Mouse (Mus musculus): ENCODE results near the gene Ptpn11.
A peak's percentile ranks its signal among the peaks of the same experiment; 100 is the strongest.

Gene Ptpn11

DNA sequence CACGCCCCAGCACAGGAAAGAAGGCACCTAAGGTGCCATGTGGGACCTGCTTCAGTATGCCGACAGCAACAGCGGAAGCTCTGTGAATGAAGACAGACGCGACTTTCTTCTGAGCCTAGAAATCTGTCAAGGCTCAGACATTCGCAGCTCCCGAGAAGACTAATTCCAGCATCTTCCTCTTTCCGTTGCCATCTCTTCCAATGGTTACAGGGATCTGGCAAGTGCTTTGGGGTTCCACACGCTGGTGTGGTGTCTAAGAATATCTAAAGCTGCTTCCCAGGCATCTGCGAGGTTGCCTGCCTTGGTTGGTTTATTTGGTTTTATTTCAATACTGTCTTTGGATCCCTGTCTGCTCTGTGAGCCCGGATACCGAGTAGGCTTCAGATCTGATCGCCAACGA lies 65.6 kb downstream of the Ptpn11 start:
- DNase-seq (ENCODE audit: low read depth, low spot score): no peak

DNA sequence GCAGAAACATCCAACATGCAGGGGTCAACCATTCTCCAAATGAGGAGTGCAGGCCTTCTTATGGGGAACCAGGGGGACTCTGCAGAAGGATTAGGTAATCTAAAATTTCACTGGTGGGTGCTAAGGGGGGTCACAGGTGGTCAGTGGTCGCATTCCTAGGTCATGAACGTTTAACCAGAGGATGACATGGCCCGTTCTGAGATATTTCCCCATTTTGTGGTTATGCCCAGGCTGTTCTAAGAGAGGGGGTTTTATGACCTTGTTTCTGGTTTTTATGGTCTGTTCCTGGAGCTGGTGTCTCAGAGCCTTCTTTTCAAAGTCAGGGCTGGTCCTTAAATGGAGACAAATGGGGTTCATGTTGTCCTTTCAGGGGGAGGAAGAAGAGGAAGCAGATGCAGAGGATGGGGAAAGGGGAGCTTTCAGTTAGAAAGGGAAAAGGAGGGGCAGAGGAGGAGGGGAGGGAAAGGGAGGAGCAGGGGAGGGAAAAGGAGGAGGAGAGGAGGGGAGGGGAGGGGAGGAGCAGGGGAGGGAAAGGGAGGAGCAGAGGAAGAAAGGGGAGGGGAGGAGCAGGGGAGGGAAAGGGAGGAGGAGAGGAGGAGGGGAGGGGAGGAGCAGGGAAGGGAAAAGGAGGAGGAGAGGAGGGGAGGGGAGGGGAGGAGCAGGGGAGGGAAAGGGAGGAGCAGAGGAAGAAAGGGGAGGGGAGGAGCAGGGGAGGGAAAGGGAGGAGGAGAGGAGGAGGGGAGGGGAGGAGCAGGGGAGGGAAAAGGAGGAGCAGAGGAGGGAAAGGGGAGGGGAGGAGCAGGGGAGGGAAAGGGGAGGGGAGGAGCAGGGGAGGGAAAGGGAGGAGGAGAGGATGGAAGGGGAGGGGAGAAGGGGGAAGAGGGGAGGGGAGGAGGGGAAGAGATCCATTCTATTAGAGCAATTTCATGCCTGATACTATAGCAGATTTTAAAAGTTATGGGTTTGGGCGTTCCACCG lies 66.7 kb downstream of the Ptpn11 start:
- DNase-seq (ENCODE audit: low read depth, low spot score): peak; percentile 74

GRCm38 (mm10) chr5:121123399-121123798 lies 67.8 kb downstream of the Ptpn11 start:
- DNase-seq (ENCODE audit: low read depth, low spot score): no peak

DNA sequence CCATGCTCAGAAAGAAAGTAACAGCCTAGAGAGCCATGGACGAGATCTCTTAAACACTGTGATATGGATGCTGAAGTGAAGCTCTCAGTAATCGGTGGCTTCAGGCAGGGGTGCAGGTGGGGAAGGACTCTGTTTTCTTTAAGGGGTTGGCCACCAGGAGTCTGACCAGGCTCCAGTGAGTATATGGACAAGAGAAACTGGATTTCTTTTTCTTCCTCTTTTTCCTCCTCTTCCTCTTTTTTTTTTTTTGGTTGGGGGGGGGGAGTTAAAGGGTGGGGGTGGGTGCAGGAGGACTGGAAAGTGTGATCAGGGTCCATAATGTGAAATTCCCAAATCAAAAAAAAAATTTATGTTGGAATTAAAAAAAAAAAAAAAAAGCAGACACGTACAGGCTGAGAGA lies 68.6 kb downstream of the Ptpn11 start:
- no peak for DNase-seq (ENCODE audit: low read depth, low spot score)

DNA sequence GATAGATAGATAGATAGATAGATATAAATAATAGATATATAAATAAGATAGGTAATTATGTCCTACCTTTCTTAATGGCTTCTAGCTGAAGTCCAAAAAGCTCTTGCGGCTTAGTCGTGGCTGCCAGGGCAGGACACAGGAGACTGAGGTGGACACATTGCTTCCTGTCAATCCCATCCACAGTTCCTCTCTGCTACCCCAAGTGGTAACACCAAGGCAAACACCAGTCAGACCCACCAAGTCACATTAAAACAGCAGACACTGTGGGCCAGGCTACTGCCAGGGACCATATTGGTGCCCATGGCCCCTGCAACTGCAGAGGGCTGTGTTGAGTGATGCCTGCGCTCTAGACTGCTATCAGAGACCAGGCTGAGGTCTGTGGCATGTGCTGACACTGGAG lies 69.2 kb downstream of the Ptpn11 start:
- no peak for DNase-seq (ENCODE audit: low read depth, low spot score)

GRCm38 (mm10) chr5:121119331-121120034 lies 71.7 kb downstream of the Ptpn11 start:
- no peak for DNase-seq (ENCODE audit: low read depth, low spot score)

DNA sequence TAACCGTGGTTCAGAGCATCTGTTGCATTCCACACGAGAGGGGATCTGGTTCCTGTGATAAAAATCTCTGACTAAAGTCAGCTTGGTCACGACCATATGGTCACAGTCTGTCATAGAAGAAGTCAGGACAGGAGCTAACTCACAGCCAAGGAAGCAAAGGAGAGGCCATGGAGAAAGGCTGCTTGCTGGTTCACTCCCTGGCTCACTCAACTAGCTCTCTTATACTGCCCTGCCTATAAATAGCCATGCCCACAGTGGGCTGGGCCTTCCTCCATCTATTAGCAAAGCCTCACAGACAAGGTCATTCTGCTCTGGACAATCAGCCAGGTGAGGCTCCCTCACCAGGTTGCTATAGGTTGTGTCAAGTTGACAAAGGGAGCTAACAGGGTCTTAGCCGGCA lies 72.9 kb downstream of the Ptpn11 start:
- DNase-seq (ENCODE audit: low read depth, low spot score): no peak

DNA sequence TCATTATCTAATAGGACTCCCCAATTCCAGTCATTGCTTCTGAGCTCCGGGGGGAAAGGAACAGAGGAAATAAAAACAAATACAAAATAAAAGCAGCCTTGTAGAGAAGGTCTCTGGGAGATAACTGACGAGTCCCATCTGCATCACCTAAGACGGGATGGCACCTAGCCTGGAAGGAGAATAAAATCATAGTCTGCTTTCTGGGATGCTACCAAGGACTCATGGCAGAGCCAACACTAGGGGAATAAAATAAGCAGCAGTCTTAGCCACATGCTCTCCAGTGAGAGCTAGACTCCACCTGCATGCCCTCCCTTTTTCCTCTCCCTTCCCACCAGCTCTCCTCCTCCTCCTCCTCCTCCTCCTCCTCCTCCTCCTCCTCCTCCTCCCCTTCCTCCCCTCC lies 74.3 kb downstream of the Ptpn11 start:
- no peak for DNase-seq (ENCODE audit: low read depth, low spot score)

- peak; percentile 59 for DNase-seq (ENCODE audit: low read depth, low spot score)
These were observed 75.6 kb downstream of the Ptpn11 start for GRCm38 (mm10) chr5:121115391-121116157.

DNA sequence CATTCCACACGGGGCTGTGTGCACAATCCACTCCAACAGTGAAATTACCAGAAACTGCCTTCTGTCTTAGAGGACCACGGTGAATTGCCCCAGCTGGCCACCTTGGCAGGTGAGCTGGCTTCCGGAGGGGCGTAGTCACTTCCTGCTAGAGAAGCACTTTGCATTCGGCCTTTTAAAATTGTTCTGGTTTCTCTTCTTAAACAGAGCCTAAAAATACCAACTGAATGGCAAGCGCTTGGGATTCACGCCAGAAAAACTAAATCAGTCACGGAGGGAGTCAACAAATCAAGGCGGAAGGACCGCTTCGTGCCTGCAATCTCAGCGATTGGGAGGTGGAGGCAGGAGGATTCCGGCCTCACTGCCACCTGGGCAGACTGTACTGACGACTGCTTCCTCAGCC lies 77.0 kb downstream of the Ptpn11 start:
- DNase-seq (ENCODE audit: low read depth, low spot score): no peak

- peak; percentile 59 for DNase-seq (ENCODE audit: low read depth, low spot score)
These were observed 78.8 kb downstream of the Ptpn11 start for GRCm38 (mm10) chr5:121112390-121112789.

DNA sequence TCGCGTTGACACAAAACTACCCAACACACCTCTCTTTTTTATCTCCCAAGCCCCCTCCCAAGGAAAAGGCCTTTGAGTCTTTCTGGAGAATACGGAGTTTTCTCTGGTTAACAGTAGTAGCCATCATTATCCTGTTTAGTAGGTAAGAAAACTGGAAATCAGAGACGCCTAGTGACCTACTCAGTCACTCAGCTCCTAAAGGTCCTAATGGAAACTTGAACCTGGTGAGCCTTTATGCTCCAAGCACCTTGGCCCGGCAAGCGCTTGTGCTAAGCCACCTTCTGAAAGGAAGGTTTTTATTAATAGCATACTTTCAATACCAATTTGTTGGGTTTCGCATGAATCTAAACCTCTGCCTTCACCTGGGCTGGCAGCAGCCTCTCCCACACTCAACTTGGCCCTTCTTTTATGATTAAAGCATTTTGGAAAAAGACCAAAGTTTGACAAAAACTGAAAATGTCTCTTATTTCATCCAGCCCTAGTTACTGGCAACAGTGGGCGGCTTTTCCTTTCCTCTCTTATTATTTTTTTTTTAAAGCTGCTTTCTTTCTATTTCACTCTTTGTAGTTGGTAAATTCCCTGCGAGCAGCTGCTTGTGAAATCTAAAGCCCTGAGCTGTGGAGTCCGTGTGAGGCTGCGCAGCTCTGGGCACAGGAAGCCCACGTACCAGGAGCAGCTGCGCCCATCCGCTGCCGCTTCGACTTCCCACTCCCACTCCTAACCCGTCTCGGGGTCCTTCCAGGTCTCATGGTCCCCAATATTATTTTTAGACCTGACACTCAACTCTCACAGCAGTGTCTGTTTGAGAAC lies 79.9 kb downstream of the Ptpn11 start:
- DNase-seq (ENCODE audit: low read depth, low spot score): no peak

- DNase-seq (ENCODE audit: low read depth, low spot score): no peak
These were observed 82.0 kb downstream of the Ptpn11 start for GRCm38 (mm10) chr5:121109185-121109584.

DNA sequence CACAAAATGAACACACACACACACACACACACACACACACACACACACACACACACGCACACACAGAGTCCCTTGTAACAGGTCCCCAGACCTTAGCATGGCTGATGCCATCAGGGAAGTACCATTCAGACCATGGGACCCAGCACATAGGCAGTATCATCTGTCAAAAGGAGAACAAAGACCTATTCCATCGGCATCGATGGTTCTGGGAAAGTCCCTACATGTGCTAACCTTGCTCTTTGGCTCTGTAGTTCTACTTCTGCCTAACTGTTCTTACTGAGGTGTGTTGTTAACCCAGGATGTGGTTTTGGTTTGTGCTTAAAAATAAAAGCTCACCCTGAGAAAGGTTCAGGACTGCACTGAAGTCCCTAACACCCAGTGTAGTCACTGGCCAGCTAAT lies 84.3 kb downstream of the Ptpn11 start:
- DNase-seq (ENCODE audit: low read depth, low spot score): no peak

- DNase-seq (ENCODE audit: low read depth, low spot score): no peak
These were observed 90.2 kb downstream of the Ptpn11 start for GRCm38 (mm10) chr5:121100886-121101580.

DNA sequence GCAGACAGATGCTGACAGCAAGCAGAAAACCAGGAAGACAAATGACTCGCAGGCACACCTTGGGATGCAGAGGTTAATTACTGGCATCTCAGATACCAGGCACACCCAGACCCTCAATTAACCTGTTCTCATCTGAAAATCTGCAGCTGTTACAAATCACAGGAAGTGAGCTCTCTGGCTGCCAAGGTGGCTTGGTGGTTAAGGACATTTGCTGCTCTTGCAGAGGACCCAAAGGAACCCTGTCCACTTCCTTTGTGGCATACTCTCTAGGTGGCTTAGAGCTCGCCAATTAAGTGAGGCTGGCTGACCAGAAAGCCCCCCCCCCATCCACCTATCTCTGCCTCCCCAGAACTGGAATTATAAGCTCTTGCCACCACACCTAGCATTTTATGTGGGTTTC lies 91.1 kb downstream of the Ptpn11 start:
- no peak for DNase-seq (ENCODE audit: low read depth, low spot score)

DNA sequence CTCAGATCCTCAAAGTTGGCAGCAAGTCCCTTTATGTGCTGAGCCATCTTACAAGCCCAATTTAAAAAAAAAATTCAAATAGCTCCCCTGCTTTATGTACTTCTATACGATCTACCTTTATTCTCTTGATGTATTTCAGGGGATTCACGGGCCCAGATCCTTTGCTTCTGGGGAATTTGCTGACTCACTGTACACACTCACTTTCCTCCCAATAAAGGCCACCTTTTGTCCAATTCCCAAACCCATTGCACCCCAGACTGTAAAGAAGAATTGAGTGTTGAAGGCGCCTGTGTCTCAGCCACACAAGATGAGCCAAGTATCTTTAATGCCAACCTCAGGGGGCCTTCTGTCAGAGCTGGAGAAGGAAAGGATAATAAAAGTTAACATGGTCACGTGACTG lies 93.2 kb downstream of the Ptpn11 start:
- DNase-seq (ENCODE audit: low read depth, low spot score): no peak

DNA sequence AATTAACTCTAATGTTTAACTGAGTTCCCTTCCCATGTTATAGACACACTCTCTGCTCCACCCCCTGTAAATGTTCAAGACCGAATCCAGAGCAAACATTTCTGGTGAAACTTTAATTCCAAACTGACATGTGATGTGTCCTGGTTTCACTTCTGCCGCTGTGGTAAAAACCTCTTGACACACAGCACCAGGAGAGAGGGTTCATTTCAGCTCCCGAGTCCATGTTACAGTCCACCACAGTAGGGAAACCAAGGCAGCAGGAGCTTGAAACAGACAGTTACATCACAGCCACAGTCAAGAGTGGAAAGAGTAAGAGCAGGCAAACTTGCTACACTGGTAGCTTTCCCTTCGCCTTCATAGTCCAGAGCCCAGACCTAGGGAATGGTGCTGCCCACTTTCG lies 94.5 kb downstream of the Ptpn11 start:
- no peak for DNase-seq (ENCODE audit: low read depth, low spot score)

- no peak for DNase-seq (ENCODE audit: low read depth, low spot score)
These were observed 97.9 kb downstream of the Ptpn11 start for GRCm38 (mm10) chr5:121093281-121093680.

GRCm38 (mm10) chr5:121089660-121090059 lies 101.5 kb downstream of the Ptpn11 start:
- DNase-seq (ENCODE audit: low read depth, low spot score): peak; percentile 32

GRCm38 (mm10) chr5:121087733-121088132 lies 103.5 kb downstream of the Ptpn11 start:
- no peak for DNase-seq (ENCODE audit: low read depth, low spot score)

All from R1 (cell line).